Mouse (Mus musculus) heart, postnatal 0 days (tissue): Measurements from ENCODE around the gene Plxna2.

Experiments used
- CTCF ChIP-seq: IDR thresholded peaks from 2 replicates; pipeline ENCODE4 v1.5.1; 2016; ENCODE audit warnings: antibody characterized with exemption, control low read depth, low read depth
- EP300 ChIP-seq: IDR thresholded peaks from 2 replicates; pipeline ENCODE4 v1.6.1; 2016; ENCODE audit warnings: antibody characterized with exemption, low read depth

DNA sequence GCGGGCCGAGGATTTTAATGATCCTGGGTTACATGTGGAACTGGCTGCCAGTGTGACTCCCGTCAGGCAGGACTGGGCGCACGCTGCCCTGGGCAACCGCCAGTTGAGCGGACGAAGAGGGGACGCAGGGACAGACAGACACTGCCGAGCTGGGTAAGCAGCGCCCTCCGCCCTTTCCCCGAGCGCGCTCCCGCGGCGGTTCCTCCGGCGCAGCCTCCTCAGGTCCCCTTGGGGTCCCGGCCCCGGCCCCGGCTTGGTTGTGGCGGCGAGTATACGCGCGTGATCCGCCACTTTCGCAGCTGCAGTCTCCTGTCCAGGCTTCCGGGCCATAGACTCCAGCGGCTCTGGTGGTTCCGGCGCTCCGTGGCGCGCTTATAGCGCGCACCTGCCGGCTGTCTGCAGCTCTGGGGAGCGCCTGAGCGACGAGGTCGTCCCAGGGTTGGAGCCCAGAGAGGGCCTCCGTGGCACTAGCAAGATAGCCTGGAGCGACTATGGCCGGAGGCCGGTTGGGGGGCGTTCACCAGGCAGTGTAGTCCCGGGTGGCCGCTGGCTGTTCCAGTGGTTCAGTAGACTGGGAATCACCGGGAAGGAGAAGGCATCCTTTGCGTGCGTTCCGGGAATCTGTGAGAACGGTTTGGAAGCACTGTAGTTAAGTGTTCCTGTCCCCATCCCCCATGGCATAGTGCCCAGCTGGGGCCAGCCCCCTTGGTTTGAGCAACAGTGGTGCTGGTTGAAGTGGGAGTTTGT lies 2.4 kb downstream of the Plxna2 start:
- TF ChIP-seq EP300, result no peak
- TF ChIP-seq CTCF, result no peak
